Mouse (Mus musculus) cerebellum, adult 2 months (tissue): ENCODE results near the gene Rgmb.

Experiments used
- CTCF ChIP-seq: fragments of 200-500 bp; IDR thresholded peaks from 2 replicates; pipeline ENCODE4 v1.5.1; 2011; ENCODE audit warnings: low read depth, mild to moderate bottlenecking, control low read depth, low read length, moderate library complexity, borderline replicate concordance; ENCODE audit not compliant: insufficient read depth
- POLR2A ChIP-seq: fragments of 200-500 bp; IDR thresholded peaks from 2 replicates; pipeline ENCODE4 v1.6.1; 2011; ENCODE audit warnings: low read length, control low read depth, borderline replicate concordance; ENCODE audit not compliant: insufficient read depth

- no peak for TF ChIP-seq POLR2A
- TF ChIP-seq CTCF, result no peak
Observed at GRCm38 (mm10) chr17:15865249-15865648, 34.4 kb upstream of the Rgmb start.
